Mouse (Mus musculus) intestine, embryonic 14.5 days (tissue): ENCODE data around the gene Cbx3. TPM values are rescaled to one million over a fixed set of nuclear protein-coding genes. Genes with fewer than 3 reads are reported as not detected.

Experiments
- ATAC-seq: fragments of 200-750 bp; cut with Nextera tagmentation; replicated peaks from 2 replicates; pipeline ENCODE4 v1.8.0; 2017; ENCODE audit warnings: low read depth, moderate number of reproducible peaks, moderate TSS enrichment, moderate library complexity; ENCODE audit not compliant: low FRiP score, low TSS enrichment
- DNase-seq: peaks from one replicate; pipeline ENCODE4 v3.0.0-alpha.2; 2018; ENCODE audit warnings: low spot score
- H3K27ac ChIP-seq: fragments of 300-500 bp; sonication (generic); 2 replicates; pipeline ENCODE4 v1.5.1; 2014; ENCODE audit warnings: low read depth, mild to moderate bottlenecking, control low read depth
- H3K27me3 ChIP-seq: fragments of 300-500 bp; sonication (generic); replicated peaks from 2 replicates; pipeline ENCODE4 v1.6.1; 2014; ENCODE audit warnings: low read length, control low read depth; ENCODE audit not compliant: control insufficient read depth, insufficient read depth
- H3K36me3 ChIP-seq: fragments of 300-500 bp; sonication (generic); 2 replicates; pipeline ENCODE4 v1.6.1; 2014; ENCODE audit warnings: low read length, control low read depth; ENCODE audit not compliant: control insufficient read depth, insufficient read depth
- H3K4me1 ChIP-seq: fragments of 300-500 bp; sonication (generic); replicated peaks from 2 replicates; pipeline ENCODE4 v1.6.1; 2014; ENCODE audit warnings: low read length, control low read depth, mixed read lengths; ENCODE audit not compliant: control insufficient read depth, insufficient read depth
- H3K4me2 ChIP-seq: fragments of 300-500 bp; sonication (generic); 2 replicates; pipeline ENCODE4 v1.6.1; 2014; ENCODE audit warnings: low read length
- H3K4me3 ChIP-seq: fragments of 300-500 bp; sonication (generic); 2 replicates; pipeline ENCODE4 v1.5.1; 2014; ENCODE audit warnings: low read depth, low read length, control low read depth, mixed read lengths
- H3K9ac ChIP-seq: fragments of 300-500 bp; sonication (generic); 2 replicates; pipeline ENCODE4 v1.6.1; 2014; ENCODE audit warnings: mild to moderate bottlenecking, low read length
- H3K9me3 ChIP-seq: fragments of 300-500 bp; sonication (generic); 2 replicates; pipeline ENCODE4 v1.6.1; 2016; ENCODE audit warnings: low read length, control low read depth; ENCODE audit not compliant: control insufficient read depth
- WGBS: fragments of 180-500 bp; shearing (Covaris S2); extraction: QIAGEN DNeasy Blood & Tissue Kit; methylation state at CpG from one replicate; pipeline ENCODE4 v1.1.7; 2014; 5-methylcytosine and 5-hydroxymethylcytosine counted together
- polyA plus RNA-seq: library from polyadenylated mRNA; unstranded; fragments of >200 nt; fragmentation: Nextera tagmentation; extraction: Ambion mirVana; gene quantifications from 2 replicates; pipeline ENCODE4 v1.2.1, GENCODE M21; 2014

The Cbx3 gene
- polyA plus RNA-seq, 1 experiment from 2014 or later = 454 TPM

DNA sequence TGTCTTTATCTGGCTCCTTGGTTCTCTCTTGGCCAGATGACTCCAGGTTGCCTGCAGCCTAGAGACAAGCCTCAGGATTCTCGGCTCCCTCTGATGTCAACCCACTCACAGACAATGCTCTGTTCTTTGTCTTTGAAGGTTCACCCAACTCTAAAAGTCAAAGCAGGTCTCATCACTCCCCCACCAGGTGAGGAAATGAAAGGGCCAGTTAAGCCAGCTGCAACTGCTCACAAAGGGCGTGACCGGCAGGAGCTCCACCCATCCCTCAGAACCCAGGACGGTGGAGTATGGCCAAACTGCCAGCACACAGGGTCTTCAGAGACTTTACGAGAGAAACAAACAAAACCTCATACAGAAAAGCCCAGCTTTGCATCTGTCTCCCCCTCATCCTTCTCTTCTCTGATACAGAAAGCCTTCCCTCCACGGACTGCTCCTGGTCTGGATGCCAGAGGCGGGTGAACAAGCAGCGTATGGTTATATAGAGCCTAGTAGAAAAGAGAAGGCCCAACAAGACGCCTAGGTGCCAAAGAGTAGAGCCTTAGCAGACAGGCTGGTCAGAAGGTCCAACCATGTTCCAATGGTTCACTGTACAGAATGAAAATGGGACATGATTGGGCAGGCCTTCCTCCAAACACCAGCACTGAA lies 27.8 kb upstream of the Cbx3 start:
- Histone ChIP-seq H3K9ac (no peak overlapping the region), H3K27me3 (no peaks in the 10 kb centered on the region), H3K4me2 (no peak overlapping the region), H3K4me1 (no peaks in the 10 kb centered on the region), H3K9me3 (no peaks in the 10 kb centered on the region), H3K27ac (no peak overlapping the region), H3K36me3 (no peaks in the 10 kb centered on the region), H3K4me3 (no peak overlapping the region)
- 48% methylated on average over 9 of the region's 9 CpGs for WGBS
- ATAC-seq (no peak; the same call in 1 of the 2 replicates), DNase-seq (no peak)

DNA sequence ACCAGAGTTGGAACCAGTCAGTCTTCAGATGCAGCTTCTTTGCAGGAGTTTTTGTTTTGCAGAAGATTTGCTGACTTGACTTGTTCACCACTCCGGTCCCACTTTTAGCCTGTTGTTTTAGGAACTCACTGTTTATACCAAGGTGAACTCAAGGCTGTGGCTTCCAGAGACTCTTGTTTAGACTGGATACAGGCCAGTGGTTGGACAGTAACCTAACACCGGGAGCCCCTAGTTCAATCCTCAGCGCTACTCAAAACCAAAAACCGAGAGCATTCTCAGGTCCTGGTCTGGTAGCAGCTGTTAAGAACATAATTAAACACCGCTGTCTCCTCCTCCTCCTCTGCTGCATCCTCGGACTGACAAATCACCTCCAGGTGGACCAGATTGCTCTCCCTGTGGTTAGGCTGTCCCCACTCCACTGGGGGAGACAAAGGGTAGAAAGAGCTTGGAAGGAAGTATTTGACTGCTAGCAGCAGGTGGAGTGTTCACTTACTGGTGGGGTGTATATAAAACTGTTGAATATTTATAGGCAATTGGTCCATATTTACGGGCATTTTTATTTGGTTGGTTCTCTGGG lies 17.1 kb upstream of the Cbx3 start:
- no peaks in the 10 kb centered on the region for H3K9me3 ChIP-seq
- no peak overlapping the region for H3K27ac ChIP-seq
- no peak for DNase-seq
- no peaks in the 10 kb centered on the region for H3K4me1 ChIP-seq
- H3K9ac ChIP-seq = no peak overlapping the region
- H3K4me3 ChIP-seq = no peak overlapping the region
- WGBS = 49% methylated on average over 7 of the region's 7 CpGs
- no peak overlapping the region for H3K4me2 ChIP-seq
- no peaks in the 10 kb centered on the region for H3K27me3 ChIP-seq
- no peaks in the 10 kb centered on the region for H3K36me3 ChIP-seq
- ATAC-seq = no peak

DNA sequence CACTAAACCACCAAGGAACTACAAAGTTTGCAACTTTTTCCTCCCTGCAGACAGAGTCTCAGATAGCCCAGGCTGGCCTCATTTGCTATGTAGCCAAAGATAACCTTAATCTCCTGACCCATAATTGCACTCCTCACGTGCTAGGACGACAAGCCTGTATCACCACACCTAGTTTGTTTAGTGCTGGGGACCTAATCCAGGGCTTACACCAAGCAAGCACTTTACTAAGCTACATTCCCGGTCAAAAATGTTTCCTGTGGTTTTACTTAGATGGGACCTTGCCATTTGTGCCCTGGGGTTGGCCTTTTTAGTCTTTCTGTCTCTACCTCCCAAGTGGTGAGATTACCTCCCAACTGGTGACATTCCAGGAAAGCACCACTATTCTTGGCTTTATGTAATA lies 15.2 kb upstream of the Cbx3 start:
- Histone ChIP-seq H3K36me3 (peaks cover 11% of the 10 kb centered on the region), H3K9me3 (no peaks in the 10 kb centered on the region), H3K4me3 (no peak overlapping the region), H3K4me2 (no peak overlapping the region), H3K4me1 (no peaks in the 10 kb centered on the region), H3K9ac (no peak overlapping the region), H3K27ac (no peak overlapping the region), H3K27me3 (no peaks in the 10 kb centered on the region)
- no peak for DNase-seq
- 60% methylated on average over 3 of the region's 3 CpGs for WGBS
- ATAC-seq = no peak

DNA sequence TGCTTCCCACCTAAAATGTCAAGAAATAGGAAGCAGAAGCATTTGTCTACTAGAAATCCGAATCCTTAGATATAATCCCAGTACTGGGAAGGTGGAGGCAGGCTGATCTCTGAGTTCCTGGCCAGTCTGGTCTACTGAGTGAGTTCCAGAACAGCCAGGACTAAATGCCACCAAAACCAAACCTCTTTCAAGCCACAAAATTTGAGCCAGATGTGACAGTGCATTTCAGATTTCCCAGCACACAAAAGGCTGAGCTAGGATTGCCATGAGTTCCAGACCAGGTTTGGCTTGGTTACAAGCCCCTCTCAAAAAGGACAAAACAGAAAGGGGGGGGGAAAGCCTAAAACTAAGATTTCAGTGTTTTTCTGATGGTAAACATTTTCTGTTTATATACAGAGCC lies 14.0 kb upstream of the Cbx3 start:
- 68% methylated on average over 1 of the region's 1 CpGs for WGBS
- no peaks in the 10 kb centered on the region for H3K27me3 ChIP-seq
- DNase-seq (no peak), ATAC-seq (no peak)
- no peaks in the 10 kb centered on the region for H3K4me1 ChIP-seq
- no peaks in the 10 kb centered on the region for H3K9me3 ChIP-seq
- H3K4me3 ChIP-seq = no peak overlapping the region
- no peak overlapping the region for H3K9ac ChIP-seq
- no peak overlapping the region for H3K27ac ChIP-seq
- peaks cover 21% of the 10 kb centered on the region for H3K36me3 ChIP-seq
- no peak overlapping the region for H3K4me2 ChIP-seq

DNA sequence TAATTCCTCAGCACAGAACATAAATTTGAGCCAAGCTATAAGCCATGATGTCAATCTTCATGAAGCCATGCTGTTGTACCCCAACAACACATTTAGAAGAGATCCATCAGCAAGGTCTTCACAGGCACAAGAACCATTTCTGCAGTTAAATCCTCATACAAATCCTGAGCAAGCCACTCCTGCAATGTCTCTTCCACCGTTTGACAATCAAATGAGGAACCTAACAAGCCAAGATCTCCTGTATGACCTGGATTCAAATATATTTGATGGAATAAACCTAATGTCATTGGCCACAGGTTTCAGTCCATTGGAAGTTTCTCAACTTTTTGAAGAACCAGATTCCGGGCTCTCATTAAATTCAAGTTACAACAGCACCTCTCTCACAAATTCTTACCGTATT lies 12.9 kb upstream of the Cbx3 start:
- Histone ChIP-seq H3K4me1 (no peaks in the 10 kb centered on the region), H3K27ac (no peak overlapping the region), H3K9me3 (no peaks in the 10 kb centered on the region), H3K27me3 (no peaks in the 10 kb centered on the region), H3K36me3 (peaks cover 32% of the 10 kb centered on the region), H3K9ac (no peak overlapping the region), H3K4me3 (no peak overlapping the region), H3K4me2 (no peak overlapping the region)
- DNase-seq = no peak
- whole genome bisulfite sequencing = 76% methylated on average over 3 of the region's 3 CpGs
- no peak for ATAC-seq

DNA sequence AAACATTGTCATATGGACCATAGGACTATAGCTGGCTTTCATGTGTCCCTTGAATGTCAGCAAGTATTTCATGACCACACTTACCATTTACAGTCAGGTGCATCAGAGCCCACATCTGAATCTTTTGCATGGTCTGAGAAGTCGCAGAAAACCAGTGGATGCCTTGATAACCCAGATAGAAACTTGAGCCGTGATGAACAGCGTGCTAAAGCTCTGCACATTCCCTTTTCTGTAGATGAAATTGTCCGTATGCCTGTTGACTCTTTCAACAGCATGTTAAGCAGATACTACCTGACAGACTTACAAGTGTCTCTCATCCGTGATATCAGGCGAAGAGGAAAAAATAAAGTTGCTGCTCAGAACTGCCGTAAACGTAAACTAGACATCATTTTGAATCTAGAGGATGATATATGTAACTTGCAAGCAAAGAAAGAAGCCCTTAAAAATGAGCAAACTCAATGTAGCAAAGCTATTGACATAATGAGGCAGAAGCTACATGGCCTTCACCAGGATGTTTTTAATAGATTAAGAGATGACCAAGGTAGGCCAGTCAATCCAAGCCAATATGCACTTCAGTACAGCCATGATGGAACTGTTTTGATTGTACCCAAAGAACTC lies 12.3 kb upstream of the Cbx3 start:
- Histone ChIP-seq H3K4me2 (no peak overlapping the region), H3K9ac (no peak overlapping the region), H3K27ac (no peak overlapping the region), H3K36me3 (peaks cover 36% of the 10 kb centered on the region), H3K9me3 (no peaks in the 10 kb centered on the region), H3K4me1 (no peaks in the 10 kb centered on the region), H3K4me3 (no peak overlapping the region), H3K27me3 (no peaks in the 10 kb centered on the region)
- ATAC-seq (no peak), DNase-seq (no peak)
- 75% methylated on average over 8 of the region's 8 CpGs for WGBS

DNA sequence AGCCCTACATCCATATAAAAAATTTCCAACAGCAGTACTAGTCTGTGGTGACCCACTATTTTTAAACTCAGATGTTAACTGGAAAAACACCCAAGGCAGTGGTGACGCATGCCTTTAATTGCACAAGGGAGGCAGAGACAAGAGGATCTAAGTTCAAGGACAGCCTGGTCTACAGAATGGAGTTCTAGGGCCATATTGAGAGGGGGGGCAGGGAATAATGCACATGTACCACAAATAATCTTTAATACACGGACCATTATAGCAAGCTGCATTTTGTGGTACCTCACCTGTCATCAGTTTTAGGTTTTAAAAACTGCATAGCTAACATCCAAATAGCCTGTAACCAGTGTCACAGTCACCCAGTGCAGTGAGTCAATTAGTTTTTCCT lies 11.2 kb upstream of the Cbx3 start:
- ATAC-seq = 0 out of 2 replicates have a peak, but pooled peaks have one; percentile 18
- no peak overlapping the region for H3K4me3 ChIP-seq
- no peaks in the 10 kb centered on the region for H3K27me3 ChIP-seq
- H3K4me2 ChIP-seq = no peak overlapping the region
- no peak for DNase-seq
- 48% methylated on average over 2 of the region's 2 CpGs for WGBS
- H3K4me1 ChIP-seq = no peaks in the 10 kb centered on the region; the same call in 1 of the 2 replicates
- peaks cover 47% of the 10 kb centered on the region for H3K36me3 ChIP-seq
- H3K27ac ChIP-seq = no peak overlapping the region
- H3K9me3 ChIP-seq = no peaks in the 10 kb centered on the region
- no peak overlapping the region for H3K9ac ChIP-seq

DNA sequence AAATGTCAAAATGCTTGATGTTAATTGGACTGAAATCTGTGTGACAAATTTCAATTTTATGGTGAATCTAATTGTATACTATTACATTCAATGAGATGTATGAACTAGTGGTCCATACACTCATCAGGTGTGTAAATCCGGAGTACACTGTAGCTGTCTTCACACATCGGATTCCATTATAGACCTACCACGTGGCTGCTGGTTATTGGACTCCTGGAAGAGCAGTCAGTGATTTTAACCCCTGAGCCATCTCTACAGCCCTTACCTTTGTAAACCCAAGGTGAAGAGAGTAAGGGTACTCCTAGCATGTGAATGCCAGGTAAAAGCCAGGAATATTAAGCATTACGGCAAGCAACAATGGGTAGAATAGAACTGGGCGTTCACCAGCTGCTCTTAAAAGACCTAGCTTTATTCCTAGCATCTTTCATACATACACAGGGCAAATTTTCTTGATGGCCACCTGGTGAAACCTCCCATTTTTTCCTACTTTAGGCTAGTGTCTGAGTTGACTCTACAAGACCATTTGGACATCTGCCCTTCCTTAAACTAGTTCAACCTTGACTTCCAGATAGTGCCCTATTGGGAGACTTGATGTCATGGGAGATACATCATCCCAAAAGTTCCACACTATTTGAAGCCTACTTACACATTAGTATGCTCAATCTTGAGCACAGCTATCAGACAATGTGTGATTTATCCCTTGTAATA lies 10.7 kb upstream of the Cbx3 start:
- no peaks in the 10 kb centered on the region for H3K27me3 ChIP-seq
- H3K9ac ChIP-seq = no peak overlapping the region
- no peak overlapping the region for H3K4me3 ChIP-seq
- ATAC-seq (peak; percentile 18; the same call in 1 of the 2 replicates), DNase-seq (peak; percentile 60)
- H3K27ac ChIP-seq = no peak overlapping the region
- peaks cover 52% of the 10 kb centered on the region for H3K36me3 ChIP-seq
- H3K9me3 ChIP-seq = no peaks in the 10 kb centered on the region
- no peaks in the 10 kb centered on the region; the same call in 1 of the 2 replicates for H3K4me1 ChIP-seq
- no peak overlapping the region for H3K4me2 ChIP-seq
- WGBS = 39% methylated on average over 5 of the region's 5 CpGs
